Mouse (Mus musculus) kidney, embryonic 14.5 days (tissue): Measurements from ENCODE around the gene Rab26. TPM values are rescaled to one million over a fixed set of nuclear protein-coding genes. Genes with fewer than 3 reads are reported as not detected.
A peak's percentile ranks its signal among the peaks of the same experiment; 100 is the strongest.

ENCODE experiments used
- ATAC-seq: fragments of 200-750 bp; cut with Nextera tagmentation; 2 replicates; pipeline ENCODE4 v1.8.0; 2017; ENCODE audit warnings: moderate number of reproducible peaks, mild to moderate bottlenecking, moderate TSS enrichment, moderate library complexity; ENCODE audit not compliant: low FRiP score, low TSS enrichment
- H3K27ac ChIP-seq: fragments of 300-500 bp; sonication (generic); 2 replicates; pipeline ENCODE4 v1.5.1; 2014; ENCODE audit warnings: low read depth, mild to moderate bottlenecking, low read length, moderate library complexity, mixed read lengths
- H3K27me3 ChIP-seq: fragments of 300-500 bp; sonication (generic); 2 replicates; pipeline ENCODE4 v1.6.1; 2014; ENCODE audit warnings: mild to moderate bottlenecking, low read length; ENCODE audit not compliant: control insufficient read depth, insufficient read depth
- H3K36me3 ChIP-seq: fragments of 300-500 bp; sonication (generic); 2 replicates; pipeline ENCODE4 v1.6.1; 2014; ENCODE audit warnings: low read length, mixed read lengths; ENCODE audit not compliant: control insufficient read depth, insufficient read depth
- H3K4me1 ChIP-seq: fragments of 300-500 bp; sonication (generic); 2 replicates; pipeline ENCODE4 v1.6.1; 2014; ENCODE audit warnings: low read length, mixed read lengths; ENCODE audit not compliant: control insufficient read depth, insufficient read depth
- H3K4me2 ChIP-seq: fragments of 300-500 bp; sonication (generic); replicated peaks from 2 replicates; pipeline ENCODE4 v1.6.1; 2014; ENCODE audit warnings: low read depth, mild to moderate bottlenecking, low read length
- H3K4me3 ChIP-seq: fragments of 300-500 bp; sonication (generic); 2 replicates; pipeline ENCODE4 v1.5.1; 2014; ENCODE audit warnings: mild to moderate bottlenecking, low read length
- H3K9ac ChIP-seq: fragments of 300-500 bp; sonication (generic); 2 replicates; pipeline ENCODE4 v1.6.1; 2014; ENCODE audit warnings: low read depth, mild to moderate bottlenecking, low read length, moderate library complexity
- H3K9me3 ChIP-seq: fragments of 300-500 bp; sonication (generic); 2 replicates; pipeline ENCODE4 v1.6.1; 2016; ENCODE audit warnings: low read length; ENCODE audit not compliant: control insufficient read depth
- WGBS: fragments of 180-500 bp; shearing (Covaris S2); extraction: QIAGEN DNeasy Blood & Tissue Kit; methylation state at CpG from one replicate; pipeline ENCODE4 v1.1.7; 2014; 5-methylcytosine and 5-hydroxymethylcytosine counted together
- polyA plus RNA-seq: library from polyadenylated mRNA; unstranded; fragments of >200 nt; fragmentation: Nextera tagmentation; extraction: Ambion mirVana; gene quantifications from 2 replicates; pipeline ENCODE4 v1.2.1, GENCODE M21; 2014

The Rab26 gene
- polyA plus RNA-seq, 1 experiment from 2014 or later, result 2.7 TPM

- H3K9ac ChIP-seq, result no peak overlapping the region
- no peak overlapping the region for H3K4me2 ChIP-seq
- H3K27ac ChIP-seq, result no peak overlapping the region
- no peak overlapping the region for H3K4me3 ChIP-seq
- H3K36me3 ChIP-seq, result no peaks in the 10 kb centered on the region
- H3K4me1 ChIP-seq, result peaks cover 9% of the 10 kb centered on the region
- no peaks in the 10 kb centered on the region for H3K9me3 ChIP-seq
- no peak for ATAC-seq
- 47% methylated on average over 3 of the region's 3 CpGs for WGBS
- no peaks in the 10 kb centered on the region for H3K27me3 ChIP-seq
These were observed 3.5 kb upstream of the Rab26 start for GRCm38 (mm10) chr17:24537536-24537935.

- Histone ChIP-seq H3K27ac (no peak overlapping the region), H3K4me2 (no peak overlapping the region), H3K9ac (no peak overlapping the region), H3K4me3 (no peak overlapping the region), H3K27me3 (no peaks in the 10 kb centered on the region), H3K9me3 (no peaks in the 10 kb centered on the region), H3K4me1 (peaks cover 14% of the 10 kb centered on the region), H3K36me3 (peaks cover 9% of the 10 kb centered on the region)
- ATAC-seq, result no peak
- WGBS, result 45% methylated on average over 5 of the region's 5 CpGs
These were observed 1.3 kb upstream of the Rab26 start for GRCm38 (mm10) chr17:24535300-24535699.

GRCm38 (mm10) chr17:24533099-24533992, 664 bp downstream of the Rab26 start:
- H3K36me3 ChIP-seq, result peaks cover 21% of the 10 kb centered on the region
- ATAC-seq, result peak; percentile 62
- H3K4me2 ChIP-seq, result peak overlapping the region; percentile 47
- WGBS, result 6% methylated on average over 51 of the region's 53 CpGs
- peaks cover 27% of the 10 kb centered on the region for H3K4me1 ChIP-seq
- H3K9ac ChIP-seq, result peak overlapping the region; percentile 57
- H3K9me3 ChIP-seq, result no peaks in the 10 kb centered on the region
- H3K27me3 ChIP-seq, result no peaks in the 10 kb centered on the region
- no peak overlapping the region for H3K27ac ChIP-seq
- peak overlapping the region; percentile 29 for H3K4me3 ChIP-seq

GRCm38 (mm10) chr17:24532045-24532444, 2.0 kb downstream of the Rab26 start:
- 77% methylated on average over 7 of the region's 7 CpGs for WGBS
- H3K4me1 ChIP-seq, result peaks cover 28% of the 10 kb centered on the region
- no peak overlapping the region for H3K27ac ChIP-seq

GRCm38 (mm10) chr17:24531064-24531463, 2.9 kb downstream of the Rab26 start:
- 75% methylated on average over 3 of the region's 3 CpGs for WGBS
- Histone ChIP-seq H3K4me2 (0 out of 2 replicates have a peak overlapping the region, but pooled peaks have one; percentile 1), H3K9ac (no peak overlapping the region), H3K27ac (no peak overlapping the region), H3K4me3 (no peak overlapping the region), H3K9me3 (no peaks in the 10 kb centered on the region), H3K4me1 (peaks cover 33% of the 10 kb centered on the region), H3K27me3 (no peaks in the 10 kb centered on the region), H3K36me3 (peaks cover 21% of the 10 kb centered on the region)
- ATAC-seq, result no peak

More at GRCm38 (mm10) chr17:24532045-24532444, 2.0 kb downstream of the Rab26 start:
- Histone ChIP-seq H3K9me3 (no peaks in the 10 kb centered on the region), H3K4me3 (no peak overlapping the region), H3K27me3 (no peaks in the 10 kb centered on the region), H3K4me2 (0 out of 2 replicates have a peak overlapping the region, but pooled peaks have one; percentile 10), H3K36me3 (peaks cover 21% of the 10 kb centered on the region), H3K9ac (peak overlapping the region; percentile 57; the same call in 1 of the 2 replicates)
- no peak for ATAC-seq

GRCm38 (mm10) chr17:24530361-24531050, 3.5 kb downstream of the Rab26 start:
- ATAC-seq, result no peak
- H3K4me3 ChIP-seq, result peak overlapping the region; percentile 62; the same call in 1 of the 2 replicates
- H3K4me1 ChIP-seq, result peaks cover 33% of the 10 kb centered on the region
- peaks cover 21% of the 10 kb centered on the region for H3K36me3 ChIP-seq
- peak overlapping the region; percentile 78 for H3K9ac ChIP-seq
- no peaks in the 10 kb centered on the region for H3K9me3 ChIP-seq
- H3K4me2 ChIP-seq, result peak overlapping the region; percentile 79
- peak overlapping the region; percentile 90; the same call in 1 of the 2 replicates for H3K27ac ChIP-seq
- 38% methylated on average over 8 of the region's 8 CpGs for WGBS
- H3K27me3 ChIP-seq, result no peaks in the 10 kb centered on the region

GRCm38 (mm10) chr17:24529883-24530282, 4.1 kb downstream of the Rab26 start:
- H3K36me3 ChIP-seq, result peaks cover 21% of the 10 kb centered on the region
- peak overlapping the region; percentile 62 for H3K4me3 ChIP-seq
- no peak for ATAC-seq
- peaks cover 33% of the 10 kb centered on the region for H3K4me1 ChIP-seq
- H3K4me2 ChIP-seq, result peak overlapping the region; percentile 79
- no peaks in the 10 kb centered on the region for H3K9me3 ChIP-seq
- H3K9ac ChIP-seq, result peak overlapping the region; percentile 78
- 22% methylated on average over 5 of the region's 5 CpGs for WGBS
- H3K27me3 ChIP-seq, result no peaks in the 10 kb centered on the region
- peak overlapping the region; percentile 90 for H3K27ac ChIP-seq

- Histone ChIP-seq H3K9ac (peak overlapping the region; percentile 78), H3K36me3 (peaks cover 21% of the 10 kb centered on the region), H3K4me1 (peaks cover 33% of the 10 kb centered on the region), H3K4me3 (peak overlapping the region; percentile 62), H3K9me3 (no peaks in the 10 kb centered on the region), H3K27ac (peak overlapping the region; percentile 90), H3K27me3 (no peaks in the 10 kb centered on the region), H3K4me2 (peak overlapping the region; percentile 79)
- WGBS, result 1% methylated on average over 4 of the region's 4 CpGs
- no peak for ATAC-seq
These were observed 5.0 kb downstream of the Rab26 start for GRCm38 (mm10) chr17:24529007-24529451.
